Mouse (Mus musculus) G1E (cell line): ENCODE results near the gene Cdan1.

Experiments
- CTCF ChIP-seq: IDR thresholded peaks from 2 replicates; pipeline ENCODE4 v1.5.1; 2012; ENCODE audit warnings: low read depth, low read length, inconsistent platforms, mixed read lengths
- GATA1 ChIP-seq: IDR thresholded peaks from 2 replicates; pipeline ENCODE4 v1.6.1; 2012; ENCODE audit warnings: borderline replicate concordance, low read length, inconsistent platforms, mixed read lengths
- GATA2 ChIP-seq: IDR thresholded peaks from 2 replicates; pipeline ENCODE4 v1.6.1; 2012; ENCODE audit warnings: low read depth, low read length, inconsistent platforms, borderline replicate concordance
- POLR2AphosphoS5 ChIP-seq: IDR thresholded peaks from 2 replicates; pipeline ENCODE4 v1.6.1; 2012; ENCODE audit warnings: low read depth, low read length, inconsistent platforms; ENCODE audit not compliant: insufficient replicate concordance
- TAL1 ChIP-seq: conservative IDR thresholded peaks from 2 replicates; pipeline ENCODE4 v1.6.1; 2012; ENCODE audit warnings: low read depth, low read length, inconsistent platforms, mixed read lengths

- TF ChIP-seq CTCF (no peak), POLR2AphosphoS5 (no peak), GATA1 (no peak), TAL1 (no peak), GATA2 (no peak)
These were observed at the start of gene Cdan1 for GRCm38 (mm10) chr2:120849449-120850423.
